In genomic region chr7:142442908-142443420, GRCm38 (mm10) we compare ENCODE assay signal across 17 mouse cellular contexts. TPM values are rescaled to one million over a fixed set of nuclear protein-coding genes. Genes with fewer than 3 reads are reported as not detected.
DNase-seq lines count a peak whose midpoint lies in the region; ATAC-seq and TF ChIP-seq lines count a peak whose summit lies in the region.
"Had no signal": no experiment of that assay in that cellular context is flagged by ENCODE, and none has a peak within 500 bp of the region (broad histone marks: within the 10 kb centered on the region; RNA-seq: fewer than 3 reads in every experiment).

No protein-coding gene starts in this region.

- no peaks in the 10 kb centered on the region for H3K36me3 ChIP-seq in heart, embryonic 15.5 days
- no peaks in the 10 kb centered on the region for H3K36me3 ChIP-seq in embryonic facial prominence, embryonic 14.5 days (ENCODE audit: control insufficient read depth, insufficient read depth, low read length)
- H3K36me3 ChIP-seq: lung, embryonic 15.5 days; midbrain, embryonic 12.5 days; neural tube, embryonic 15.5 days had no signal

- H3K4me2 ChIP-seq in heart, embryonic 15.5 days = no peak overlapping the region
- no peak overlapping the region for H3K4me2 ChIP-seq in embryonic facial prominence, embryonic 14.5 days (ENCODE audit: low read depth, low read length)
- H3K4me2 ChIP-seq: lung, embryonic 15.5 days; midbrain, embryonic 12.5 days; neural tube, embryonic 15.5 days had no signal

- no peaks in the 10 kb centered on the region for H3K9me3 ChIP-seq in heart, embryonic 15.5 days (replicated peaks)
- no peaks in the 10 kb centered on the region for H3K9me3 ChIP-seq in embryonic facial prominence, embryonic 14.5 days (ENCODE audit: control insufficient read depth, low read length)
- H3K9me3 ChIP-seq: lung, embryonic 15.5 days; midbrain, embryonic 12.5 days; neural tube, embryonic 15.5 days had no signal

- DNase-seq in heart, adult 9 months (ENCODE audit: low spot score in 2 of 2) = no peak
- DNase-seq in embryonic facial prominence, embryonic 14.5 days (ENCODE audit: low spot score) = no peak
- peak; percentile 48 to 62 for DNase-seq in monocyte, adult 2 months (ENCODE audit: low read depth in 1 of 2, low spot score in 2 of 2)
- no peak for DNase-seq in embryo, embryonic 9.5 days (ENCODE audit: extremely low spot score)
- no peak for DNase-seq in spleen, postnatal 14 days (ENCODE audit: low spot score in 2 of 2)
- DNase-seq: cerebellum, adult 18-20 months; kidney, postnatal 10 days; right cerebral cortex, postnatal 14 days; thymus, adult 18-20 months had no signal

- no peak for TF ChIP-seq CTCF in bone marrow, adult 2 months (IDR thresholded peaks at IDR 0.05; ENCODE audit: control insufficient read depth, insufficient read depth, low read length)

- no peak overlapping the region for H3K9ac ChIP-seq in heart, embryonic 15.5 days
- no peak overlapping the region for H3K9ac ChIP-seq in embryonic facial prominence, embryonic 14.5 days (ENCODE audit: low read depth, low read length)
- H3K9ac ChIP-seq: lung, embryonic 15.5 days; midbrain, embryonic 12.5 days; neural tube, embryonic 15.5 days had no signal

- H3K27ac ChIP-seq in heart, embryonic 15.5 days = peak overlapping the region; percentile 79
- peak overlapping the region; percentile 92 for H3K27ac ChIP-seq in bone marrow, adult 2 months (ENCODE audit: control insufficient read depth, insufficient read depth, low read depth, low read length, poor library complexity)
- 0 out of 2 replicates have a peak overlapping the region, but pooled peaks have one; percentile 83 for H3K27ac ChIP-seq in embryonic facial prominence, embryonic 14.5 days (replicated peaks; ENCODE audit: low read depth, low read length)
- H3K27ac ChIP-seq: left cerebral cortex, adult 2 months; lung, embryonic 15.5 days; midbrain, embryonic 12.5 days; neural tube, embryonic 15.5 days had no signal

- H3K27me3 ChIP-seq in heart, embryonic 15.5 days = no peaks in the 10 kb centered on the region
- H3K27me3 ChIP-seq in embryonic facial prominence, embryonic 14.5 days (replicated peaks; ENCODE audit: control insufficient read depth, insufficient read depth, low read length) = no peaks in the 10 kb centered on the region
- H3K27me3 ChIP-seq: lung, embryonic 15.5 days; midbrain, embryonic 12.5 days; neural tube, embryonic 15.5 days had no signal

- no peak overlapping the region for H3K4me3 ChIP-seq in heart, embryonic 15.5 days
- no peak overlapping the region for H3K4me3 ChIP-seq in bone marrow, adult 2 months (replicated peaks; ENCODE audit: control insufficient read depth, low read depth, low read length)
- no peak overlapping the region for H3K4me3 ChIP-seq in embryonic facial prominence, embryonic 14.5 days (ENCODE audit: low read depth, low read length)
- H3K4me3 ChIP-seq: left cerebral cortex, adult 2 months; lung, embryonic 15.5 days; midbrain, embryonic 12.5 days; neural tube, embryonic 15.5 days had no signal

- no peak for TF ChIP-seq POLR2A in bone marrow, adult 2 months (IDR thresholded peaks at IDR 0.05; ENCODE audit: borderline replicate concordance, control insufficient read depth, low read depth, low read length)

- WGBS in heart, embryonic 15.5 days = 92% methylated on average over 7 of the region's 7 CpGs
- WGBS in bone marrow, adult 2 months = 56% methylated on average over 7 of the region's 7 CpGs
- WGBS in embryonic facial prominence, embryonic 14.5 days = 92% methylated on average over 7 of the region's 7 CpGs

- ATAC-seq in heart, embryonic 15.5 days (replicated peaks; ENCODE audit: insufficient number of reproducible peaks, insufficient read depth, low FRiP score, low read depth) = no peak
- no peak for ATAC-seq in embryonic facial prominence, embryonic 14.5 days (ENCODE audit: low read depth)
- ATAC-seq: forebrain, embryonic 16.5 days had no signal

- peaks cover 30% of the 10 kb centered on the region for H3K4me1 ChIP-seq in heart, embryonic 15.5 days (replicated peaks)
- H3K4me1 ChIP-seq in bone marrow, adult 2 months (ENCODE audit: control insufficient read depth, insufficient read depth, low read length) = peaks cover 8% of the 10 kb centered on the region
- H3K4me1 ChIP-seq in embryonic facial prominence, embryonic 14.5 days (ENCODE audit: control insufficient read depth, insufficient read depth, low read length) = peaks cover 11% of the 10 kb centered on the region
- H3K4me1 ChIP-seq: midbrain, embryonic 12.5 days had no signal

RNA-seq across cellular contexts. Expression of gene Tnni2, which starts 1.4 kb away (rescaled TPM):
- polyA plus RNA-seq in heart, embryonic 15.5 days (2015; fragmentation: Nextera tagmentation; extraction: Ambion mirVana) = 16.8 and 16.9 TPM in 2 replicates
- polyA plus RNA-seq in bone marrow, adult 2 months (2011; ENCODE audit: insufficient read depth, insufficient read length, low replicate concordance, missing spikeins) = 19.2 and 51.8 TPM in 2 replicates
- 319 and 564 TPM in 2 replicates for polyA plus RNA-seq in embryonic facial prominence, embryonic 14.5 days (2014; fragmentation: Nextera tagmentation; extraction: Ambion mirVana)
- polyA plus RNA-seq: forebrain, embryonic 16.5 days had no signal

RNA-seq across cellular contexts. Expression of gene Syt8, which starts 8.3 kb away (rescaled TPM):
- polyA plus RNA-seq in heart, embryonic 15.5 days (2015; fragmentation: Nextera tagmentation; extraction: Ambion mirVana) = 0.48 and 1.7 TPM in 2 replicates
- polyA plus RNA-seq in bone marrow, adult 2 months (2011; ENCODE audit: insufficient read depth, insufficient read length, low replicate concordance, missing spikeins) = 2.5 TPM in 1 of 2 replicates, not detected in the other
- 1.9 and 3.9 TPM in 2 replicates for polyA plus RNA-seq in embryonic facial prominence, embryonic 14.5 days (2014; fragmentation: Nextera tagmentation; extraction: Ambion mirVana)
- polyA plus RNA-seq: embryonic facial prominence, embryonic 11.5 days; forebrain, embryonic 16.5 days had no signal

RNA-seq across cellular contexts. Expression of gene Lsp1, which starts 17.6 kb away (rescaled TPM):
- polyA plus RNA-seq in heart, embryonic 15.5 days (2015; fragmentation: Nextera tagmentation; extraction: Ambion mirVana) = 49.6 and 83.5 TPM in 2 replicates
- 135 and 280 TPM in 2 replicates for polyA plus RNA-seq in bone marrow, adult 2 months (2011; ENCODE audit: insufficient read depth, insufficient read length, low replicate concordance, missing spikeins)
- polyA plus RNA-seq in embryonic facial prominence, embryonic 14.5 days (2014; fragmentation: Nextera tagmentation; extraction: Ambion mirVana) = 40.1 and 42.6 TPM in 2 replicates

RNA-seq across cellular contexts. Expression of gene Ctsd, which starts 55.1 kb away (rescaled TPM):
- polyA plus RNA-seq in heart, embryonic 15.5 days (2015; fragmentation: Nextera tagmentation; extraction: Ambion mirVana) = 389 and 487 TPM in 2 replicates
- 137 and 308 TPM in 2 replicates for polyA plus RNA-seq in bone marrow, adult 2 months (2011; ENCODE audit: insufficient read depth, insufficient read length, low replicate concordance, missing spikeins)
- polyA plus RNA-seq in embryonic facial prominence, embryonic 14.5 days (2014; fragmentation: Nextera tagmentation; extraction: Ambion mirVana) = 342 and 350 TPM in 2 replicates

RNA-seq across cellular contexts. Expression of gene Tnnt3, which starts 55.7 kb away (rescaled TPM):
- polyA plus RNA-seq in heart, embryonic 15.5 days (2015; fragmentation: Nextera tagmentation; extraction: Ambion mirVana) = 4.6 and 4.8 TPM in 2 replicates
- polyA plus RNA-seq in bone marrow, adult 2 months (2011; ENCODE audit: insufficient read depth, insufficient read length, low replicate concordance, missing spikeins) = 42.0 and 73.4 TPM in 2 replicates
- 376 and 643 TPM in 2 replicates for polyA plus RNA-seq in embryonic facial prominence, embryonic 14.5 days (2014; fragmentation: Nextera tagmentation; extraction: Ambion mirVana)

Comparison
In these comparisons a context has a peak if more than half of its experiments do, and no peak if none do; other contexts are left out.
1. DNase-seq: peak in monocyte, adult 2 months (2 of 2); none in heart, adult 9 months (0 of 2), embryonic facial prominence, embryonic 14.5 days (single experiment), embryo, embryonic 9.5 days (single experiment) and spleen, postnatal 14 days (0 of 2).
2. Peak in every context shown above with its lines, with median percentiles within 50 percentile points of each other: H3K27ac ChIP-seq.